Mouse (Mus musculus) midbrain, embryonic 14.5 days (tissue): ENCODE data around the gene Unc13b. TPM values are rescaled to one million over a fixed set of nuclear protein-coding genes. Genes with fewer than 3 reads are reported as not detected.

Experiments
- polyA plus RNA-seq: library from polyadenylated mRNA; unstranded; fragments of >200 nt; fragmentation: Nextera tagmentation; extraction: Ambion mirVana; gene quantifications from 2 replicates; pipeline ENCODE4 v1.2.1, GENCODE M21; 2014

The Unc13b gene
- polyA plus RNA-seq, 1 experiment from 2014 or later = 20.4 TPM

Other genes starting within 250 kb of the Unc13b start
- gene Fam205a1, start 205.1 kb upstream of the Unc13b start, polyA plus RNA-seq = not detected in 2 replicates
- gene Gm12394, start 202.2 kb upstream of the Unc13b start, polyA plus RNA-seq = 0.69 and 0.92 TPM in 2 replicates
- gene Fam205c, start 184.7 kb upstream of the Unc13b start, polyA plus RNA-seq = 1.6 and 2.0 TPM in 2 replicates
- 33.2 and 33.9 TPM in 2 replicates for gene Phf24, start 142.3 kb upstream of the Unc13b start, polyA plus RNA-seq
- 45.0 and 88.7 TPM in 2 replicates for gene Dnajb5, start 109.1 kb upstream of the Unc13b start, polyA plus RNA-seq
- gene 1700022I11Rik, start 89.3 kb upstream of the Unc13b start, polyA plus RNA-seq = 0.38 and 0.80 TPM in 2 replicates
- gene Vcp, start 58.4 kb upstream of the Unc13b start, polyA plus RNA-seq = 378 and 531 TPM in 2 replicates
- gene Fancg, start 48.4 kb upstream of the Unc13b start, polyA plus RNA-seq = 17.4 and 20.4 TPM in 2 replicates
- gene Pigo, start 33.1 kb upstream of the Unc13b start, polyA plus RNA-seq = 23.3 and 26.4 TPM in 2 replicates
- gene Stoml2, start 27.2 kb upstream of the Unc13b start, polyA plus RNA-seq = 219 and 222 TPM in 2 replicates
- gene Fam214b, start 12.7 kb upstream of the Unc13b start, polyA plus RNA-seq = 32.5 and 35.4 TPM in 2 replicates
- gene Atp8b5, start 208.2 kb downstream of the Unc13b start, polyA plus RNA-seq = 0.23 and 0.57 TPM in 2 replicates